Mouse (Mus musculus): ENCODE results near the gene Galnt18. TPM values are rescaled to one million over a fixed set of nuclear protein-coding genes. Genes with fewer than 3 reads are reported as not detected.

Gene Galnt18
- polyA plus RNA-seq, 1 experiment = 13.6 TPM

DNA sequence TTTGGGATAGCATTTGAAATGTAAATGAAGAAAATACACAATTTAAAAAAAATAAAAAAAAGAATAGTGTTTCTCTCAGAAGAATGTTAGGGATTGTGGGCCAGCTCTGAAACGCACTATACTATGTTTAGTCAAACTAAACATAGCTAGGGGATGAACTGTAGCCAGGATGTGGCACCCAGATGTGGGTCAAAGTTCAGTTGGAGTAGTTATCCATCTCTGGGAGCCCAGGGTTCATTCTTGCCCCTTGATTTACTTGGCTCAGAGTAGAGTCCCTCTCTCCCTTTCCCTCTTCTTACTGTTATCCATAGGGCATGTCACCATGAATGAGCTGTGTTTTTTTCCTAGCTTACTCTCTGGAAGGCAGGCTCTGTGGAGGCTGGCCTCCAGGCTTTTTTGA, 165.3 kb downstream of the Galnt18 start:
- no peak for DNase-seq
- WGBS = 89% methylated on average over 1 of the region's 1 CpGs
- Histone ChIP-seq H3K4me1 (replicated peaks; ENCODE audit: control insufficient read depth, insufficient read depth, low read length) (no peaks in the 10 kb centered on the region), H3K27ac (ENCODE audit: control insufficient read depth, insufficient read depth, low read length) (no peak overlapping the region), H3K36me3 (ENCODE audit: control insufficient read depth, insufficient read depth, low read length) (no peaks in the 10 kb centered on the region), H3K4me3 (ENCODE audit: control insufficient read depth, insufficient read depth, low read length) (no peak overlapping the region), H3K27me3 (ENCODE audit: control insufficient read depth, insufficient read depth, low read length) (no peaks in the 10 kb centered on the region)
- no peak for TF ChIP-seq POLR2A (IDR thresholded peaks at IDR 0.05; ENCODE audit: control insufficient read depth, extremely low read depth, insufficient read depth, low read length, poor library complexity)
- TF ChIP-seq CTCF (IDR thresholded peaks at IDR 0.05; ENCODE audit: borderline replicate concordance, control insufficient read depth, extremely low read depth, insufficient read depth, low read length, poor library complexity) = no peak

DNA sequence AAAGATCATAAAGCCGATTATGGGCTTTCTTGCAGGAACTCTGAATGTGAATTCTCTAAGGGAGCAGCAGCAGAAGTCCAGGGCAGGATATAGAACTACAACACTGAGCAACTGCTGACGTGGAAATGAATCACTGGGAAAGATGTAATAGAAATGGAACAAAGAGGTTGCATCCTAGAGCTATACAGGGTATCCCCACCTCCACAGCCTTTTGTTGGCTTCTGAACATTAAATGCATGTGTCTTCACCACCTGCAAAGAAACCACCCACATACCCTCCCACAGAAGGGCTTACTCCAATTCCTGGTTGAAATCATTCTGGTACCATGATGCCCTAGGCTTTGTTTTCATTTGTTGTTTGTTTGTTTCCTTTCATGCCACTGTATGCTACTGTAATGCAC, 172.3 kb downstream of the Galnt18 start:
- H3K4me1 ChIP-seq (replicated peaks; ENCODE audit: control insufficient read depth, insufficient read depth, low read length) = no peaks in the 10 kb centered on the region
- H3K27ac ChIP-seq (ENCODE audit: control insufficient read depth, insufficient read depth, low read length) = no peak overlapping the region
- 95% methylated on average over 2 of the region's 2 CpGs for WGBS
- no peaks in the 10 kb centered on the region for H3K27me3 ChIP-seq (ENCODE audit: control insufficient read depth, insufficient read depth, low read length)
- TF ChIP-seq CTCF (IDR thresholded peaks at IDR 0.05; ENCODE audit: borderline replicate concordance, control insufficient read depth, extremely low read depth, insufficient read depth, low read length, poor library complexity) = no peak
- no peak for TF ChIP-seq POLR2A (IDR thresholded peaks at IDR 0.05; ENCODE audit: control insufficient read depth, extremely low read depth, insufficient read depth, low read length, poor library complexity)
- H3K36me3 ChIP-seq (ENCODE audit: control insufficient read depth, insufficient read depth, low read length) = no peaks in the 10 kb centered on the region
- no peak for DNase-seq
- H3K4me3 ChIP-seq (ENCODE audit: control insufficient read depth, insufficient read depth, low read length) = no peak overlapping the region

DNA sequence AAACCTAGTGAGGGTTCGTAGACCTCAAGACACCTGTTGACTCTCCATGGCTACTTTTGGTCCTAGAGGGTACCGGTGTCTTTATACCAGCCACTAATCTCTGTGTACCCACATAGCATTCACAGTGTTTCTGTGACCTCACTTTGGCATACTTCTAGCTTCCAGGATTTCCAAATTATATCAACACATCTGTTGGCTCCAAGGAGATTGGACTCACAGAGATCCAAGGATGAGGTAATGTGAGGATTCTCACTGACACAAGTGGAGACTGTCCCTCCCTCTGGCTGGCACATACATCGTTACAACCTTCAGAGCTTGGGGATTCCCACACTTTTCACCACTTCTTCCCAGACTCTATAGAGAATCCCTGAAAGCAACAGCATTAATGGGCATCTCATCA, 173.7 kb downstream of the Galnt18 start:
- 92% methylated on average over 3 of the region's 3 CpGs for WGBS
- H3K4me1 ChIP-seq (replicated peaks; ENCODE audit: control insufficient read depth, insufficient read depth, low read length) = no peaks in the 10 kb centered on the region
- DNase-seq = no peak
- no peaks in the 10 kb centered on the region for H3K36me3 ChIP-seq (ENCODE audit: control insufficient read depth, insufficient read depth, low read length)
- H3K27ac ChIP-seq (ENCODE audit: control insufficient read depth, insufficient read depth, low read length) = no peak overlapping the region
- H3K27me3 ChIP-seq (ENCODE audit: control insufficient read depth, insufficient read depth, low read length) = no peaks in the 10 kb centered on the region
- no peak overlapping the region for H3K4me3 ChIP-seq (ENCODE audit: control insufficient read depth, insufficient read depth, low read length)
- TF ChIP-seq CTCF (IDR thresholded peaks at IDR 0.05; ENCODE audit: borderline replicate concordance, control insufficient read depth, extremely low read depth, insufficient read depth, low read length, poor library complexity) = no peak
- no peak for TF ChIP-seq POLR2A (IDR thresholded peaks at IDR 0.05; ENCODE audit: control insufficient read depth, extremely low read depth, insufficient read depth, low read length, poor library complexity)

DNA sequence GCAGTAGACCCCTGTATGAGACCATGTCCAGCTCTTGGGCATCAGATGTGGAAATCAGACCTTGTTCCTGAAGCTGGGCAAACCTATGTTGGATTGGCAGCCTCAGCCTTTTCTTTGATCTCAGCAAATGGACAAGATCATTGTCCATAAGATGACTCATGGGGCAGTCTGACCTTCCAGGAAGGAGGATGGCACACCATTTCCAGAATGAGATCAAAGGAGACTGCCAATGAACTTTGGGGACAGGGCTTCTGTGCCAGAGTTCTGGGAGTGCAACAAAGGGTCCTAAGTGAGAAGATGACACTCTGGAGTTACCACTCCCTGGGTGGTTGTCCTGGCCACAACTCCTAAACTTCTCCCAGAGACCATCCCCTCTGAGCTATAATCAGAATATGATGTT, 174.1 kb downstream of the Galnt18 start:
- Histone ChIP-seq H3K4me1 (replicated peaks; ENCODE audit: control insufficient read depth, insufficient read depth, low read length) (no peaks in the 10 kb centered on the region), H3K27ac (ENCODE audit: control insufficient read depth, insufficient read depth, low read length) (no peak overlapping the region), H3K4me3 (ENCODE audit: control insufficient read depth, insufficient read depth, low read length) (no peak overlapping the region), H3K27me3 (ENCODE audit: control insufficient read depth, insufficient read depth, low read length) (no peaks in the 10 kb centered on the region), H3K36me3 (ENCODE audit: control insufficient read depth, insufficient read depth, low read length) (no peaks in the 10 kb centered on the region)
- no peak for DNase-seq
- no peak for TF ChIP-seq CTCF (IDR thresholded peaks at IDR 0.05; ENCODE audit: borderline replicate concordance, control insufficient read depth, extremely low read depth, insufficient read depth, low read length, poor library complexity)
- no peak for TF ChIP-seq POLR2A (IDR thresholded peaks at IDR 0.05; ENCODE audit: control insufficient read depth, extremely low read depth, insufficient read depth, low read length, poor library complexity)

DNA sequence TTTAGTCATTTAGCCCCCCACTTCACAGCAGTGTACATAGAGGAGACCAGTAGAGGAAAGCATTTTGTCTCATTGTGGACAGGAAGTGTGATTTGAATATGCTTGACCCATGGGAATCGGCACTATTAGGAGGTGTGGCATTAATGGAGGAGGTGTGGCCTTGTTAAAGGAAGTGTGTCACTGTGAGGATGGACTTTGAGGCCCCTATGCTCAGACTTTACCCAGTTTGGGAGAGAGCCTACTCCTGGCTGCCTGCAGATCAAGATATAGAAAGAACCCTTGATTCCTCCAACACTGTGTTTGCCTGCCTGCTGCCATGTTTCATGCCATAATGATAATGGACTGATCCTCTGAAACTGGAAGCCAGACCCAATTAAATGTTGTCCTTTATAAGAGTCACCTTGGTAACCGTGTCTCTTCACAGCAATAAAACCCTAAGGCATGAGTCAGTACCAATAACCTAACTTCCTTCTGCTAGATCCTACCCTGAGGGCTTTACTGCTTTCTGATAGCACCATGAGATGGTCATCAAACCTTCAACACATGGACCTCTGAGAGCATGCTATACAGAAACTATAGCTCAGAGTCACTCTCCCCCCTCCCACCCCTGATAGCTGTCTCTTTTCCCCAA, 175.1 kb downstream of the Galnt18 start:
- no peak for DNase-seq
- no peaks in the 10 kb centered on the region for H3K36me3 ChIP-seq (ENCODE audit: control insufficient read depth, insufficient read depth, low read length)
- H3K27me3 ChIP-seq (ENCODE audit: control insufficient read depth, insufficient read depth, low read length) = no peaks in the 10 kb centered on the region
- no peak overlapping the region for H3K4me3 ChIP-seq (ENCODE audit: control insufficient read depth, insufficient read depth, low read length)
- no peak overlapping the region for H3K27ac ChIP-seq (ENCODE audit: control insufficient read depth, insufficient read depth, low read length)
- TF ChIP-seq CTCF (IDR thresholded peaks at IDR 0.05; ENCODE audit: borderline replicate concordance, control insufficient read depth, extremely low read depth, insufficient read depth, low read length, poor library complexity) (no peak), POLR2A (IDR thresholded peaks at IDR 0.05; ENCODE audit: control insufficient read depth, extremely low read depth, insufficient read depth, low read length, poor library complexity) (no peak)
- 82% methylated on average over 2 of the region's 2 CpGs for WGBS
- H3K4me1 ChIP-seq (replicated peaks; ENCODE audit: control insufficient read depth, insufficient read depth, low read length) = no peaks in the 10 kb centered on the region

DNA sequence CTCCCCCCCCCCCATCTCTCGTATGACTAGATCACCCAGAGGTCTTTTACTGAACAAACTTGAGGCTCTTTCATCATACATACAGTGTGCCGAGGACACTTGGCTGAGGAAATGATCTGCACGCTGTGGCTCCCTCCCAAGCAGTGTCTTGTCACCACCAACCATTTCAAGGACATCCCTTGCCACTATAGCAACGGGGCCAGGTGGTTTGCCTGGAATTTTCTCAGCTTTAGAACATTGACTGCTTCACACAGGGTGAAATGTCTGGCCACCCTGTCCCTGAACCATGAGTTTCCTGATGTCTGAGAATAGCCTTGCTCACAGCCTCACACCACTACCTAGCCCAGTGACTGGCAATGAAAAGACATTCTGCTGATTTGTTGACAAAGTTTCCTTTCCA, 176.6 kb downstream of the Galnt18 start:
- Histone ChIP-seq H3K4me3 (ENCODE audit: control insufficient read depth, insufficient read depth, low read length) (no peak overlapping the region), H3K27ac (ENCODE audit: control insufficient read depth, insufficient read depth, low read length) (no peak overlapping the region), H3K27me3 (ENCODE audit: control insufficient read depth, insufficient read depth, low read length) (no peaks in the 10 kb centered on the region), H3K36me3 (ENCODE audit: control insufficient read depth, insufficient read depth, low read length) (no peaks in the 10 kb centered on the region), H3K4me1 (replicated peaks; ENCODE audit: control insufficient read depth, insufficient read depth, low read length) (no peaks in the 10 kb centered on the region)
- 84% methylated on average over 4 of the region's 4 CpGs for WGBS
- TF ChIP-seq POLR2A (IDR thresholded peaks at IDR 0.05; ENCODE audit: control insufficient read depth, extremely low read depth, insufficient read depth, low read length, poor library complexity) = no peak
- TF ChIP-seq CTCF (IDR thresholded peaks at IDR 0.05; ENCODE audit: borderline replicate concordance, control insufficient read depth, extremely low read depth, insufficient read depth, low read length, poor library complexity) = no peak
- no peak for DNase-seq
